Mouse (Mus musculus) testis, adult 2 months (tissue): ENCODE measurements around the gene Pik3c2a.

Experiments used
- CTCF ChIP-seq: fragments of 200-500 bp; IDR thresholded peaks from 2 replicates; pipeline ENCODE4 v1.5.1; 2012; ENCODE audit warnings: low read depth, mild to moderate bottlenecking, inconsistent platforms, low read length, moderate library complexity; ENCODE audit not compliant: control insufficient read depth, insufficient read depth, insufficient replicate concordance
- POLR2A ChIP-seq: fragments of 200-500 bp; IDR thresholded peaks from 2 replicates; pipeline ENCODE4 v1.6.1; 2012; ENCODE audit warnings: low read depth, mild to moderate bottlenecking, inconsistent platforms, low read length, moderate library complexity; ENCODE audit not compliant: control insufficient read depth

DNA sequence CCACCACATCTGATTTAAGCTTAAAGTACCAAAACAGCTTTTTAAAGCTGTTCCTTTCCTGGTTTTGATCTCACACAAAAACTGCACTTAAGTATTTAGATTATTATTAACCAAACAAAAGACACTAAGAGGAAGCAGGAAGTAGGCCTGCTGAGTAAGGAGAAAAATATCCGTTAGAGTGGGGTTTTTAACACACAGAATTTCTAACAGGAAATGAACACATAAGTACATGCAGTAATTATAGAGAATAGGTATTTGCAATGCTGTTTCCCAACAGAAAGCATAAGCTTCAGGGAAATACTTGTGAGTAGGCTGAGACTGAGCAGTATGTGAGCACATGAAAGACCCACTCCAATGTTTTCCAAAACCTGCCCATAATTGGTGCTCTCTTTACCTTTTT lies 33.8 kb downstream of the Pik3c2a start:
- no peak for TF ChIP-seq POLR2A
- TF ChIP-seq CTCF, result no peak
